Mouse (Mus musculus): ENCODE measurements around the gene Ildr2. TPM values are rescaled to one million over a fixed set of nuclear protein-coding genes. Genes with fewer than 3 reads are reported as not detected.

Ildr2 gene
- total RNA-seq, 2 experiments from 2014 or later: 1.2 to 1.6 TPM

DNA sequence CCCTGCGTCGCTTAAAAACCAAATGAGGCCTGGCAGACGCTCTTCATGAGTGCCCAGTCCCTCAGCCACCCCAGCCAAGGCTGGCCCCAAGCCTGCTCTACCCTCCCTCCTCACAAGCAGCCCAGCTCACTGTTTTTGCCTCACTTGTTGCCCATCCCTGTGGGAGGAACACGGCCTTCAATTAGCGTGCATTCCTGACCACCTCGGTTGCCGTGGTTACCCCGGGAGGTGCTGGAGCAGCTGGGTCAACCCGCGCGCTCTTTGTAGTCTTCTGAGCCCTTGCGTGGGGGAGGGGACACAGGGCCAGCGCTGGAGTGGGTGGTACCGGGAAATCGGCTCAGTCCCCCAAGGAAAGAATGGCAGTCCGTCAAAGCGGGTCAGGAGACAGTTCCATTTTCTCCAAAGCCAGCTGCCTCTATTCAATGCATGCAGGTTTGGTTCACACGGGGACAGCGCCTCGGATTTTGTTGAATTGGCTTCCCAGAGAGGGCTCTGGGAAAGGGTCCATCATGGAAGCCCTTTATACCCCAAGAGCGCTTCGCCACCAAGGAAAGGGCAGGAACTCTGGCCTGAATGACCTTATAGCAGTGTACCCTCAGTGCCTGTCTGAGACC lies 28.8 kb downstream of the Ildr2 start:
- intact Hi-C loops (cut with DNase I): no loop called here
- DNase-seq: no peak

- intact Hi-C loops (cut with DNase I): no loop called here
Observed at GRCm38 (mm10) chr1:166283451-166283850, 29.5 kb downstream of the Ildr2 start.

GRCm38 (mm10) chr1:166284390-166284789 lies 30.5 kb downstream of the Ildr2 start:
- DNase-seq: no peak
- intact Hi-C loops (cut with DNase I): no loop called here

More at GRCm38 (mm10) chr1:166283451-166283850, 29.5 kb downstream of the Ildr2 start:
- no peak for DNase-seq

DNA sequence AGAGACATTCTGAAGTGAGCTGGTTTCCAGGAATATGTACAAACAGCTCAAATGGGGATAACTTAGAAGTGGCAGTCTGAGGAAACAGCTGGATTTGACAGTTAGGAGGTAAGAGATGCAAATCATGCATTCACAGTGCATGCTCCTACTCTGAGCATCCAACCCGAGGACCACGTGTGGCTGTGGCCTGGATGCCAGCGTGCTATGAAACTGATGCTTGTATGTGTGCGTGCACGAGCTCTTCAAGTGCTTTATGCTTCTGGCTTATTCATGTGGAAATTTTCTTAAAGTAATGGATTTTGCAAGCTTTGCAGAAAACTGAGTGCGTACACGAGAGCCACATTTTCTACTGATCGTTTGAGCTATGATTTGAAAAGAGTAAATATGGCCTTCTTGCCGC lies 32.3 kb downstream of the Ildr2 start:
- intact Hi-C loops (cut with DNase I): no loop called here
- no peak for DNase-seq

DNA sequence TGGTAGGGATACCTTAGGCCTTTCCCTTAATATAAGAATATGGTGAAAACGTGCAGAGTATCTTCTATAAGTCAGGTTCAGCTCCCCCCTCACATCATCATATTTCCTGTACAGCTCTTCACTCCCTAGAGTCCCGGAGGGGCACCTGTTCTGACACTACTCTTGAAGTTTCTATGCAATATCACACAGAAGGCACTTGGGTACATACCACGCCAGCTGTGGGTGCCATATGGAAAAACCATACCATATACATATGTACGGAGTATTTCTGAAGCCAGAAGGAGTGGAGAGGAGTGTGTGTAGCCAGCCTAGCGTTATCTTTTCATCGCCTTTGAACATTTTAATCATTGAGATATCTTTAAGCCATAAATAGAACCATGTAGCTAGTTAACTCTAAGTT lies 36.6 kb downstream of the Ildr2 start:
- DNase-seq: no peak
- intact Hi-C loops (cut with DNase I): no loop called here

DNA sequence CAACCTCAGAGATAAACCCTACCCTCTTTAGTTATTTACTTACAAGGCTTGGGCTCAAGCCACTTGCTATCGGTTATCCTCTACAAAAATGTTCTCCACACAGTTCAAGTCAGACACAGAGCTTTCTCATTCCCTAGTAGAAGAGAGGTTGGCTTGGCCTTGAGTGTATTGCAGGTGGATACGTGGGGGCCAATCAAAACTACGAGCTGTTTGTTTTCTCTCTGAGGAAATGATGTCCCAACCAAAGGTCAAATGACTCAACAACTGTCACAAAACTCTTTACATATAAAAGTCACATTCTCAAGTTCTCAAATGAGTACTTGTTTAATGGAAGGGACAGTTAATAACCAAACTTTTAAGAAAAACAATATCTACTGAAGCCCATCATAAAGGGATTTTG lies 39.1 kb downstream of the Ildr2 start:
- intact Hi-C loops (cut with DNase I): no loop called here
- no peak for DNase-seq

- no peak for DNase-seq
- intact Hi-C loops (cut with DNase I): no loop called here
Observed at GRCm38 (mm10) chr1:166295548-166295947, 41.6 kb downstream of the Ildr2 start.

DNA sequence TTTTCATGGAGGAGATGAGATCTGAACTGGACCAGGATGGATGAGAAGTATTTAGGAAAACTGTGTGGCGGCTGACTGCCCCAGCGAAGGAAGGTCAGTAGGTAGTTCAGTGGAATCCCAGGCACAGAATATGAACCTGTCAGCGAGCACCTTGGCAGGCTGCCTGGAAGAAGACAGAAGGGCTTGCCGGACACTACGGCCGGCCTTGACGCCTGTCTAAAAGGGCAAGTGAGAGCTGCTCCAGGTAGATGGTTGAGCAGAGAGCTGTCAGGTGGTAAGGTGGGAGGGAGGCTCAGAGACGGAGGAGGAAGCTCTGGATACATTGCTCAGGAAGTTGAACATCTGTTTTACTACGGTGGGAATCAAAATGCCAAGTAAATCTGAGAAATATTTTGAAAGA lies 42.4 kb downstream of the Ildr2 start:
- intact Hi-C loops (cut with DNase I): no loop called here
- no peak for DNase-seq

GRCm38 (mm10) chr1:166296971-166297370 lies 43.0 kb downstream of the Ildr2 start:
- no peak for DNase-seq
- intact Hi-C loops (cut with DNase I): no loop called here

GRCm38 (mm10) chr1:166297499-166298111 lies 43.7 kb downstream of the Ildr2 start:
- no peak for DNase-seq
- intact Hi-C loops (cut with DNase I): no loop called here

DNA sequence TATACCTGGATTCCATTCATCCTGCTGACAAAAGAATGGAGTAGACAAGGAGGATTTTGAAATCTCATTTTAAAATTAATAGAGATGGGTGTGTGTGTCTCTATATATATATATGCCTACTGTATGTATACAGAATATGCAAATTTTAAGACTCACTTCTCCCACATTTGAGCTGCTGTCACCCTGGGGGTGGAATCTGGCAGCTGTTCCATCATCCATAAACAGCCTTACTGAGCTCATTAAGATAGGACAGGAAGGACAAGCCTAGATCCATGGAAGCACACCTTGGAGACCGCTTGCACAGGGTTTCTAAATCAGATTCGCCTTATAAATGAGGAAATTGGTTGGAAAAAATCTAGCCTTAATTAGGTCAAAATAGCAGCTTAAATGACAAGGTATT lies 44.9 kb downstream of the Ildr2 start:
- intact Hi-C loops (cut with DNase I): no loop called here
- DNase-seq: no peak

- no peak for DNase-seq
- intact Hi-C loops (cut with DNase I): no loop called here
Observed at GRCm38 (mm10) chr1:166299821-166300220, 45.9 kb downstream of the Ildr2 start.

GRCm38 (mm10) chr1:166300526-166300925 lies 46.6 kb downstream of the Ildr2 start:
- DNase-seq: no peak
- intact Hi-C loops (cut with DNase I): no loop called here

GRCm38 (mm10) chr1:166304352-166305240 lies 50.7 kb downstream of the Ildr2 start:
- intact Hi-C loops (cut with DNase I): no loop called here

GRCm38 (mm10) chr1:166308471-166308850 lies 54.5 kb downstream of the Ildr2 start:
- DNase-seq: no peak
- intact Hi-C loops (cut with DNase I): no loop called here

More at GRCm38 (mm10) chr1:166304352-166305240, 50.7 kb downstream of the Ildr2 start:
- no peak for DNase-seq

DNA sequence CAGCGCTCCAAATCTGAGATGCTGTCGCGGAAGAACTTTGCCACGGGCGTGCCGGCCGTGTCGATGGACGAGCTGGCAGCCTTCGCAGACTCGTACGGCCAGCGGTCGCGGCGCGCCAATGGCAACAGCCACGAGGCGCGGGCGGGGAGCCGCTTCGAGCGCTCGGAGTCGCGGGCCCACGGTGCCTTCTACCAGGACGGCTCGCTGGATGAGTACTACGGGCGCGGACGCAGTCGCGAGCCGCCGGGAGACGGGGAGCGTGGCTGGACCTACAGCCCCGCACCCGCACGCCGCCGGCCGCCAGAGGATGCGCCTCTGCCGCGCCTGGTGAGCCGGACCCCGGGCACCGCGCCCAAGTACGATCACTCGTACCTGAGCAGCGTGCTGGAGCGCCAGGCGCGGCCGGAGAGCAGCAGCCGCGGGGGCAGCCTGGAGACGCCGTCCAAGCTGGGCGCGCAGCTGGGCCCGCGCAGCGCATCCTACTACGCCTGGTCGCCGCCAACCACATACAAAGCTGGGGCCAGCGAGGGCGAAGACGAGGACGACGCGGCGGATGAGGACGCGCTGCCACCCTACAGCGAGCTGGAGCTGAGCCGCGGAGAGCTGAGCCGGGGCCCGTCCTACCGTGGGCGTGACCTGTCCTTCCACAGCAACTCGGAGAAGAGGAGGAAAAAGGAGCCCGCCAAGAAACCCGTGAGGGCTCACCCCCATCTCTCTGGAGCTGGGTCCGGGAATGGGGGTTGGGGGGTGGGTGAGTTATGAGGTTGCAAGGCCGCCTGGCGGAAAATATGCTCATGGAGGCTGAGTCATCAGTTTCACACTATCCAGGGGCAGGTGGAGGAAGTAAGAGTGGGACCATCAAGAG lies 55.1 kb downstream of the Ildr2 start:
- intact Hi-C loops (cut with DNase I): no loop called here
- DNase-seq: peak in 1 of 2 experiments; percentile 17

GRCm38 (mm10) chr1:166311151-166311550 lies 57.2 kb downstream of the Ildr2 start:
- intact Hi-C loops (cut with DNase I): no loop called here
- DNase-seq: no peak

DNA sequence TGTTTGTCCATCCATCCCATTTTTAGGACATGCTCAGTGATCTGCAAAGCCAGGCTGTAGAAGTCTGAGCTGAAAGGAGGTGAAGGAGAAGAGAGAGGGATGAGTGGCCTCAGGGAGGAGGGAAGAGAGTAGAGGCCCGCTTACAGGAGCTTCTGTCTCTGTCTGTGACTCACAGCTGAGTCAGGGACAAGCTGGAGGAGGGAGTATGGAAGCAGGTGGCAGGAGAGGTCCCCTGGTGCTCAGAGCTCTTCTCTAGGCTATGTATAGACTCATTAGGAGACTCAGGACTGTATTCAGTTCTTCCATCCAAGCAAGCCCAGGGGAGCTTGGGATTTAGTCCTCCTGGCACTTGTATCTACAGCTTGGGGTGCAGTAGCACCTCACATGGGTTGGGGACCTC lies 59.7 kb downstream of the Ildr2 start:
- no peak for DNase-seq
- intact Hi-C loops (cut with DNase I): no loop called here

GRCm38 (mm10) chr1:166315706-166316105 lies 61.8 kb downstream of the Ildr2 start:
- intact Hi-C loops (cut with DNase I): no loop called here

GRCm38 (mm10) chr1:166319132-166319698 lies 65.3 kb downstream of the Ildr2 start:
- intact Hi-C loops (cut with DNase I): loop anchor here (2.0 kb wide), 1 partner anchor 158 kb away; no protein-coding TSS in a partner anchor
- peak in 1 of 2 experiments; percentile 19 for DNase-seq

More at GRCm38 (mm10) chr1:166315706-166316105, 61.8 kb downstream of the Ildr2 start:
- DNase-seq: no peak
